Mouse (Mus musculus): Measurements from ENCODE around the gene Mbd3l1. TPM values are rescaled to one million over a fixed set of nuclear protein-coding genes. Genes with fewer than 3 reads are reported as not detected.

The Mbd3l1 gene
- polyA plus RNA-seq (2012; rRNA removed), result not detected in 2 replicates

DNA sequence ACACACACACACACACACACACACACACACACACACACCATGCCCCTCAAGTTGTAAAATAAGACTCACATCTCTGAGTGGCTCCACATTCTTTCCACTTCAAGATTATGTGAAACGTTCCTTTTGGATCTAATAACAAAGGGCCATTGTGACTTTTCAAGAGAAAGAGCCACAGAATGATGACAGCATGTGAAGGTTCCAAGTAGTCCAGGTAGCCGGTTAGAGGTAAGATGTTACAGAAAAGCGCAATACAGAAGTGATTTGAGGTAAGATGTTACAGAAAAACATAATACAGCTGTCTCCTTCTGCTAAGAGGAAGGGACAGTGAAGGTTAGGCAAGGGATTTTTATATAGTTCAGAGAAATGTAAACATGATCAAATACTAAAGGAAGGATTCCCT, at the start of gene Mbd3l1, which contains the start of gene Zfp558:
Gene Mbd3l1 (plus strand): TSS at position 192 of the 400 bp plus-strand sequence.
Gene Zfp558 (minus strand): TSS at position 101 of the 400 bp plus-strand sequence.

DNA sequence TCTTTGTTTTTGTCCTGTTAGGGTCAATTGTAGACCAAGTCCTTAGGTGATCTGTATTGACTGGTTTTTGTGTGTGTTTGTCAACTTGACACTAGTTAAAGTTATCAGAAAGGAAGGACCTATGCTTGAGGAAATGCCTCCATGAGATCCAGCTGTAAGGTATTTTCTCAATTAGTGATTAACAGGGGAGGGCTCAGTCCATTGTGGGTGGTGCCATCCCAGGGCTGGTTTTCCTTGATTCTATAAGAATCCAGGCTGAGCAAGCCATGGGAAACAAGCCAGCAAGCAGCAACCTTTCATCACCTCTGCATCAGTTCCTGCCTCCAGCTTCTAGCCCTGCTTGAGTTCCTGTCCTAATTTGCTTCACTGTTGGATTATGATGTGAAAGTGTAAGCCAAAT, 47.8 kb upstream of the Mbd3l1 start, which contains the start of gene Mbd3l2:
Gene Mbd3l2 (plus strand): TSS at position 301 of the 400 bp plus-strand sequence.

Other genes with a start within 250 kb of the Mbd3l1 start
- gene Chordc1, start 186.2 kb upstream of the Mbd3l1 start, polyA plus RNA-seq (2012; rRNA removed), result 57.1 and 59.8 TPM in 2 replicates
- 1.1 and 1.7 TPM in 2 replicates for gene Naalad2, start 75.4 kb upstream of the Mbd3l1 start, polyA plus RNA-seq (2012; rRNA removed)
- 0.01 TPM in 1 of 2 replicates, not detected in the other for gene Ubtfl1, start 73.9 kb upstream of the Mbd3l1 start, polyA plus RNA-seq (2012; rRNA removed)
- gene Mbd3l2, start 47.7 kb upstream of the Mbd3l1 start, polyA plus RNA-seq (2012; rRNA removed), result not detected in 2 replicates
- gene Zfp558, start 91 bp upstream of the Mbd3l1 start, polyA plus RNA-seq (2012; rRNA removed), result 29.6 and 30.5 TPM in 2 replicates
- gene Muc16, start 196.2 kb downstream of the Mbd3l1 start, polyA plus RNA-seq (2012; rRNA removed), result 3.9 TPM in 1 of 2 replicates, not detected in the other